Mouse (Mus musculus): Measurements from ENCODE around the gene Ccl21a.
"Not testable (repeated sequence)": the region's sequence is repeated elsewhere in the genome, so short reads cannot be mapped to it uniquely, and the experiment has no call there.

The Ccl21a gene

DNA sequence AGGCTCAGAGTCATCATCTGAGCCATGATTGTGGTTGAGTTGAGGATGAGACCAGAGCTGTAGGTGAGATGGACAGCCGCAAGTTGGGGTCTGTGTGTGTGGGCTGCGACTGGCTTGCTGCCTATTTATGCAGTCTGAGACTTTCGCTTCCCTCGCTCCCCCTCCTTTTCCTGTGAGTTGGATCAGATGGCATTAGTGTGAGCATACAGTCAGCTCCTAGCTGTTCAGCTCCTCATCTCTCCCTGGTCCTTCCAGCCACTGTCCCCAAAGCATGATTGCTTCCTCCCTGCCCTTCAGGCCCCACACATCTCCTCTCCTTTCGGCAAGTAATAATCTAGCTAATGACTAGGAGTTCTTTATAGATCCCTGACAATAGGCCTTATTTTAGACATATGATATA is at the start of gene Ccl21a:
Gene Ccl21a, minus strand, starts transcription at position 101 of the 400 bp plus-strand sequence.
- in situ Hi-C loops (cut with MboI, MseI), result not testable (repeated sequence)

DNA sequence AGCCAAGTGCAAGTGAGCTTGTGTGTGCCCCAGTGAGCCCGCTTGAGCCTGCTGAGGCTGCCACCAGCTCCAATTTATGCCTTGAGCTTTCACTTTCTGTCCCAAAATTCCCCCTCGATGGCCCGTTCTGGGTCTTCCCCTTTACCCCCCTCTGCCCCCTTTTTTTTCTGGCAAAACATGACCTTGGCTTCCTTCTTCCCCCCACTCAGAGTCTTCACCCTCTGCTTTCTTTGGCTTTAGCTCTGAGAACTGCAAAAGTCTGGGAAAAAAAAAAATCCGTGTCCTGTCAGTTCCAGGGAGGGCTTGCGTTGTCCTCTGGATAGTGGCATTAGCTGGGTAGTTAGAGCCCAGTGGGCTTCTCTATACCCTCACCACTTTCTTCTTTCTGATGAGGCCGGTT is 17.3 kb downstream of the Ccl21a start, which contains the start of gene Ccl19:
Gene Ccl19, minus strand, starts transcription at position 101 of the 400 bp plus-strand sequence.
- in situ Hi-C loops (cut with MboI, MseI), result not testable (repeated sequence)

DNA sequence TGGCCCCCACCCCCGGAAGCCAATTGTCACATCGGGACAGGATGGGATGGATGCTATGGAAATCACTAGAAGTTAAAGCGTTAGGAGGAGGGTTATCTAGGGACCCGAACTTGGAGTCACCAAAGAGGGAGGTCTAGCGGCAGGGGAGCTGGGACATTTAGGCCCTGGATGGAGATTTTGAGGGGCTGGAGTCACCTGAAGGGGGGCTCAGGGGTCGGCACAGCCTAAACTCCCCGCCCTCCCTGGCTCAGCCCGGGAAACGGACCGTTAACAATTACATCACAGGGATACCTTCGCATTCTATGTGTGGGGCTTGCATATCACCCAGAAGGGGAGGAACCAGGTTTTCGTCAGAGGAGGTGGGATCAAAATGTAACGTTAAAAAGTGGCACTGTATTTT is 38.5 kb downstream of the Ccl21a start, which contains the start of gene 4930578G10Rik:
Gene 4930578G10Rik, plus strand, starts transcription at position 301 of the 400 bp plus-strand sequence.
- in situ Hi-C loops (cut with MboI, MseI), result not testable (repeated sequence)
